Mouse (Mus musculus) megakaryocyte progenitor cell, adult 5-6 weeks (primary cell): ENCODE measurements around the gene BC024978. TPM values are rescaled to one million over a fixed set of nuclear protein-coding genes. Genes with fewer than 3 reads are reported as not detected.

Experiments used
- ATAC-seq: replicated peaks from 2 replicates; pipeline ENCODE4 v1.8.0; 2016; ENCODE audit warnings: mild to moderate bottlenecking, moderate TSS enrichment, inconsistent platforms; ENCODE audit not compliant: poor library complexity
- total RNA-seq, 2 experiments: library from RNA; stranded (forward) in 1 of 2; stranded (reverse) in 1 of 2; fragments of 157-497, 149-512 nt in 1 of 2; fragments of 200-1000 nt in 1 of 2; gene quantifications; 2 replicates each; pipeline versions ENCODE4 v1.2.3 to v1.2.4; 2015 to 2017

BC024978 gene
- total RNA-seq, 2 experiments from 2014 or later, result 0.58 to 6.1 TPM

GRCm38 (mm10) chr7:27174896-27175295, 20.7 kb upstream of the BC024978 start:
- ATAC-seq, result no peak

GRCm38 (mm10) chr7:27177942-27178323, 17.6 kb upstream of the BC024978 start:
- ATAC-seq, result peak; percentile 1; the same call in 1 of the 2 replicates

- peak; percentile 91 for ATAC-seq
Measured at GRCm38 (mm10) chr7:27178324-27179216, 17.0 kb upstream of the BC024978 start, which contains the start of gene Rab4b. TSS of gene Rab4b (minus strand) at chr7:27178896.

GRCm38 (mm10) chr7:27179217-27179918, 16.2 kb upstream of the BC024978 start:
- ATAC-seq, result no peak

- ATAC-seq, result no peak
Measured at GRCm38 (mm10) chr7:27180036-27180435, 15.5 kb upstream of the BC024978 start.

- ATAC-seq, result no peak
Measured at GRCm38 (mm10) chr7:27180837-27181695, 14.5 kb upstream of the BC024978 start, which contains the start of the genes Gm21983 and Mia. TSS of gene Gm21983 (minus strand) at chr7:27181086. TSS of gene Mia (minus strand) at chr7:27181157.

GRCm38 (mm10) chr7:27182498-27182897, 13.1 kb upstream of the BC024978 start:
- ATAC-seq, result no peak

- ATAC-seq, result peak; percentile 96
Measured at GRCm38 (mm10) chr7:27184964-27185363, 10.6 kb upstream of the BC024978 start.

GRCm38 (mm10) chr7:27185986-27186385, 9.6 kb upstream of the BC024978 start:
- ATAC-seq, result no peak

- peak; percentile 38; the same call in 1 of the 2 replicates for ATAC-seq
Measured at GRCm38 (mm10) chr7:27189271-27189931, 6.2 kb upstream of the BC024978 start.

- ATAC-seq, result no peak
Measured at GRCm38 (mm10) chr7:27192434-27192833, 3.1 kb upstream of the BC024978 start.

- no peak for ATAC-seq
Measured at GRCm38 (mm10) chr7:27193731-27194130, 1.9 kb upstream of the BC024978 start.

- no peak for ATAC-seq
Measured at GRCm38 (mm10) chr7:27197136-27197535, 1.6 kb downstream of the BC024978 start.

- ATAC-seq, result no peak
Measured at GRCm38 (mm10) chr7:27197634-27198033, 2.1 kb downstream of the BC024978 start.

GRCm38 (mm10) chr7:27198355-27198754, 2.8 kb downstream of the BC024978 start:
- no peak for ATAC-seq

- ATAC-seq, result no peak
Measured at GRCm38 (mm10) chr7:27198779-27199178, 3.2 kb downstream of the BC024978 start.

- no peak for ATAC-seq
Measured at GRCm38 (mm10) chr7:27203730-27204449, 8.3 kb downstream of the BC024978 start.

GRCm38 (mm10) chr7:27212626-27213025, 17.0 kb downstream of the BC024978 start:
- no peak for ATAC-seq

GRCm38 (mm10) chr7:27218586-27218985, 23.0 kb downstream of the BC024978 start:
- no peak for ATAC-seq

- no peak for ATAC-seq
Measured at GRCm38 (mm10) chr7:27219937-27220336, 24.4 kb downstream of the BC024978 start.
